Mouse (Mus musculus): Measurements from ENCODE around the gene Gm32742.
"Not testable (repeated sequence)": the region's sequence is repeated elsewhere in the genome, so short reads cannot be mapped to it uniquely, and the experiment has no call there.

The Gm32742 gene

DNA sequence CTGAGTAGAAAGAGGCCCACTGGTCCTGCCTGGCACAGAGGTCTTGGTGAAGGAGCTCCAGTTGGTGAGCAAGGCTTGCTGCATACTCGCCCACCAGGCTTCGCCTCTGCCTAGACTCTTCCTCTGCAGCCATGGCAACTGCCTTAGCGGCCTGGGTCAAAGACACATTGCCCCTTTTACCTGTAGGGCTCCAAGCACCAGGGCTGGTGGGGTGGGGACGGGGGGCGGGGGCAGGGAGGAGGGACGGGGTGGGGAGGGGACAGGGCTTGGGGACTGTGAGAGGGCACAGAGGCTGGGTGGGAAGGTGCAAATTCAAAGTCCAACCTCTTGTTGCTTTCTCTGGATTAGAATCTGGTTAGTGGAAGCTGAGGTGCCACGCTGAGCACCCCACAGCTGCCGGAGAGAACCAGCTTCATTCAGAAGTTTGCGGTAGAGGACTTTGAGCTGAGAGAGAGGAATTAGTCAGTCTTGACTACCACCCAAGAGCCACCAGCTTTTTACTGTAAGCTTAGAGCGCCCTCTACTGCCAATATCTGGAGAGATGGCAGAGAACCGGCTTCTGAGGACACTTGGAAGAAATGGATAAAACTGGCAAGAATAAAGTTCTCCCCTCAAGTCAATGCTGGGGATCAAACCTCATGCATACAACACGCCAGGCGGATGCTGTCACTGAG is 13.1 kb downstream of the Gm32742 start:
- DNase-seq (ENCODE audit: low spot score): no peak

GRCm38 (mm10) chr9:51147294-51147693 is 18.0 kb downstream of the Gm32742 start:
- no peak for DNase-seq (ENCODE audit: low spot score)

- no peak for DNase-seq (ENCODE audit: low spot score)
These were observed 18.8 kb downstream of the Gm32742 start for GRCm38 (mm10) chr9:51146496-51146895.

GRCm38 (mm10) chr9:51144218-51144617 is 21.1 kb downstream of the Gm32742 start:
- DNase-seq (ENCODE audit: low spot score): no peak

- DNase-seq (ENCODE audit: low spot score): no peak
These were observed 21.9 kb downstream of the Gm32742 start for GRCm38 (mm10) chr9:51143437-51143836.

DNA sequence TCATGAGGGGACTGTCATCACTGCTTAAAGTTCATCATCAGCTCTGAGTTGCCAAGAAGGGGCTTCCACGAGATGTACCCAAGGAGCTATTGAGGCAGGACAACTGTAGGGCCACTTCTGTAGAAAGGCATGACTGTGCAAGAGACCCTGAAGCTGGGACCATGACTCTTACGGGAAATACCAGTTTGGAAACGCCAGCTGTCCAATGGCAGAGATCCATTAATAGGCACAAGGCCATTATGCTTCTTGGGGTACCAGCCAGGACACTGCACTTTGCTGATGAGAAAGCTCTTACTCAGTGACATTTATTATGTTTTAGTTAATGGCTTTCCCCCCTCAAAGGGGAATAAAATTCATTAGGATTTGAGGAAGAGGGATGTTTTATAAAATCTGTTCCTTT is 24.6 kb downstream of the Gm32742 start:
- no peak for DNase-seq (ENCODE audit: low spot score)

GRCm38 (mm10) chr9:51139401-51139800 is 25.9 kb downstream of the Gm32742 start:
- DNase-seq (ENCODE audit: low spot score): not testable (repeated sequence)

DNA sequence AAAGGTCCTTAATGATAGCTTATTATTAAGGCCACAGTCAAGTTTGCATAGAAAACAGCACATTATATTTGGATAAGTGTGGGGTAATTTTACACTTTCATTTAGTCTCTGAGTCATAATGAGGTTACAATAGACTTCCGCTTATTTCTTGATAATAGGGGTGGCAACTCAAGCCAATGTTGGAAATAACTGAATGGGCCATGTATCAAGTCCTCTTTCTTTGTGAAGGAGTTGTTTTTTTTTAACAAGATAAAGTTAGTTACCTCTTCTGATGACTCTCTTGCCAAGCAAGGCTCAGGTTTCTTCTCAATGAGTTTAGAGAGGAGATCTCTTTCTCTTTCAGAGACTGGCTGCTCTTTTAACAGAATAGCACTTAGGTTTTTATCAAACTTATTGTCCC is 27.0 kb downstream of the Gm32742 start:
- no peak for DNase-seq (ENCODE audit: low spot score)

- no peak for DNase-seq (ENCODE audit: low spot score)
These were observed 27.5 kb downstream of the Gm32742 start for GRCm38 (mm10) chr9:51137836-51138235.

DNA sequence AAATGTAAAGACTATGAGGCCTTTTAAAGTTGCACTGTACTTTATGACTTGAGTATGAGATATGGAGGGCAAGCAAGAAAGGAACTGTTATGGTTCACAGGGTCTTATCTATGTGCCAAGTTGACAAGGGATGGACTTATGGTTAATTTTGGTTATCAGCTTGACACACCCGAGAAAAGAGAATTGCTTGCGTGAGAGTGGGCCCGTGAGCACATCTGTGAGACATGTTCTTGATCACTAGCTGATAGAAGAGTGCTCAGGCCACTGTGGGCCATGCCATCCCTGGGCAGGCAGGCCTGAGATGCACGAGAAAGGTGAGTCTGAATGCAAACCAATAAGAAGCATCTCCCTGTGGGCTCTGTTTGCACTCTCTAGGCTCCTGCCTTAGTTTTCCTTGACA is 27.9 kb downstream of the Gm32742 start:
- no peak for DNase-seq (ENCODE audit: low spot score)

DNA sequence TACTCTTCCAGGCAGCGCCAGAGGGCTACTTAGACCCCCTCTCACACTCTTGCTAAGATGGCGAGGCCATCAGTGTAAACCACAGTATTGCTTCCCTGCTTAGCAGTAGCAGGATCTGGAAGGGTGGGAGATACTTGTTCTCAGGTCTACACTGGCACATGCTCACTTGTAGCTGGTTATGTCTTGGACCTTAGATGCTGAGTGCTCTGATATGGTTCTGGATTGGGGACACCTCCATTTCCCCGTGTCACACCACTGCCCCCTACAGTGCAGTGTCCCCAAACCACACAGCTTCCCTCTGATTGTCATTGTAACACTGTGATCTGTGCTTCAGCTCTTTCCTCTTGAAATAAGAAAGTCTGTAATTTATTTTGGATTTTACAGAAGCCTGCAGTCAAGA is 28.3 kb downstream of the Gm32742 start:
- DNase-seq (ENCODE audit: low spot score): no peak

DNA sequence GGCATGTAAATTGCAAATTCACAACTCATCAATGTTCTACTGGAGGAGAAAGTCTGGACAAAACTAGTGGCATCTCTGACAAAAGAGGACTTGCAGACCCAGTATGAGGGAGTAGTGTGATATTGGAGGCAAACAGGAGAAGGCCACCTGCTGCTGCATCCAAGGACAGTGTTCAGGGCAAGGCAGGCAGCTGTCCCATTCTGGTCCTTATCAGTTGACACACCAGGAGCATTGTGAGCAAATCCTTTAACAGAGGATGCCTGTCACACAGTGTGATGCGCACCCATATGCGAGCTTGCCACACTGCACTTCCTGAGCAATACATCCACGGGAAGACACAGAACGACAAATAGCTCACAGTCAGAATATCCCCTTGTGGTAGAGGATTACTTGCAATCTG is 50.5 kb downstream of the Gm32742 start:
- no peak for DNase-seq (ENCODE audit: low spot score)

DNA sequence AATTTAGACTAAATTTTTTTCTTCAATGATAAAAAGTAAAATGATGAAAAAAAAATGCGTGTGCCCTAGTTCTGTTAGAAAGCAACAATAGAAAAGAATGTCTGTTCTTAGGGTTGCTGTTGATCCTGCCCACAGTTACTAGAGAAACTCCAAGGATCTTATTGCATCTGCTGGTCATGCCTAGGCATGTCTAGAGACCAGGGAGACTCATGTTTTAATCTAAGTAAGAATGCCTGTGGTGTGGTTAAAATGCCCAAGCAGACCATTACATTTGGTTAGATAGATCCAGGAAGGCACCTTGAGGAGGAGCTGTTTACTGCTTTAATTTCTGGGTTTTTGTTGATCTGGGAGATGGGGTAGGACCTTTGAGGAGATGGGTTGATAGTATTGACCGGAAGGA is 59.6 kb downstream of the Gm32742 start:
- no peak for DNase-seq (ENCODE audit: low spot score)

GRCm38 (mm10) chr9:51103808-51104514 is 61.4 kb downstream of the Gm32742 start:
- no peak for DNase-seq (ENCODE audit: low spot score)

DNA sequence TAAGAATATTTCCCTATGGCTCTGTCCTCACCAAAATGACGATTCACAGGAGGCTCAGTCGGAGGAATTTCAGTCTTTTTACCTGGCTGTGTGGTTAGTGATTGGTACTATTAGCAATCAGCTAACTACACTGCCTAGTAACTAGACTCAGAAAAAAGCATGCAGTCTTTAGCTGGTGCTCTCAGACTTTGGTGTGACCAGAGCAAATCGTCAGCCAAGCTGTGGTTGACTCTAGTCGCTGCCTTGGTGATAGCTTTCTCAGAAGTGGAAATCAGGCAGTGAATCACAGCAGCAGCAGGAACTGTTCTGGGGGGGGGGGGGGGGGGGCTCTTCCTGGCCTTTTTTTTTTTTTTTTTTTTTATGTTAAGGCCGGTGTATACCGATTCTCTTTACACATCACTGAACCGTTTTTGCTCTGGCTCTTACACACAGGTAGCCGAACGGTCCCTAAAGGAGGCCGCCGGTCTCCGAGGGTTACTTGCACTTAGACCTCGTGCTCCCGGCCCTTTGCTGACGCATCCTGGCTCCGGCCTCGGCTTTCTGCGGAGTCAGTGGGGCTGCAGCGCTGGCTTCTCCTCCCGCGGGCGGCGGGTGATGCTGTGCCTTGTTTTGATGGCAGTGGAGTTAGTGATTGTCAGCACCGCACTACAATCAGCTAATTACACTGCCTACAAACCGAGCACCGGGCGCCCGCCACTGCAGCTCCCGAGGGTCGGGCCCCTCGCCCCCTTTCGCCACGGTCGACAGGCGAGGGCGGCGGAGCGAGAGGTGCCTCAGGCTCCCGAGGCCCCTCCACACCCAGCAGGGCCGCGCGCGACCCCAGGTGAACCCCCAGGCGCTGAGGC is 62.1 kb downstream of the Gm32742 start:
- no peak for DNase-seq (ENCODE audit: low spot score)

DNA sequence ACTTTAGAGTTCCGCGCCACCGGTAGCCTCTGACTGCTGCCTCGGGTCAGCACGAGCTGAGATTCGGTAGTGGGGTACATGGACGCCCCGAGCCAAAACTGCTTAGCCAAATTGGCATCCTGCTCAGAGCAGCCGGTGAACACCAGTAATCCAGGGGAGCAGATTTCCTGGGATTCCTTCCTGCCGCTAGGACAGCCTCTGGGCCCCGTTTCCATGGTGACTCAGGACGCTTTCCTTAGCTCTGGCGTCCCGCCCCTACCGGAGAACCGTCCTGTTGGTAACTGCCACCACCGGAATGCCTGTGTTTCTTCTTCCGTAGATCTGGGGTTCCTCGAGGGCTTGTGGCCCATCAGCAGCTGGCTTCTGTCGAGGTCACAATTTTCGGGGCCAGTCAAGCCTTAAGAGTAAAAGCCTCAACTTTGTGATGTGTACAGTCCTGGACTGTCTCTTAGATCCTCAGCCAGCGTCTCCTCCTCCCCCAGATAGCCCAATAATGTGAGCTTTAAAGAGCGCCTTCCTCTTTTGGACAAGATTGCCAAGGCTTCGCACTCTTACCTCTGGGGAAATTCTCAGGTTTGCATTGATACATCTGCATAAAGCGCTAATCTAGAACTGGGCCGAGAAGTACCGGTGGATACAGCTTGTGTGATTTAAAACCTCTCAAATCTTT is 63.4 kb downstream of the Gm32742 start, which contains the start of gene 4833427G06Rik:
Gene 4833427G06Rik, minus strand, starts transcription at position 323 of the 670 bp plus-strand sequence.
- DNase-seq (ENCODE audit: low spot score): no peak

DNA sequence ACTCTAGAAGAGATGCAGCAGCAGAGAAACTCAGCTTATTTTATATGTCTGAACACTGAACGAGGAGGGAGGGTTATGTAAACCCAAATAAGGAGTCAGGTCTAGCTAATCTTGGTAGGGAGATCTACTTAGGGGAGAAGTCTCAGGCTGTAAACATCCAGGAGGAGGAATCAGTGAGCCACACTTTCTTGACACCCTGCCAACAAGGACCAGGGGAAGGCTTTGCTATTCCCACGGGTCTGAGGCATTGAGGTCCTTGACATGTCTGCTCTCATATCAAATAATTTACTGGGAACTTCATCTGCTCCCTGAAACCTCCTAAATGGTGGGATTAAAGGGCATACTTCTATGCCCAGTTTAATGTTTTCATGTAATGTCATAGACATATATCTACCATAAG is 69.0 kb downstream of the Gm32742 start:
- DNase-seq (ENCODE audit: low spot score): no peak

- DNase-seq (ENCODE audit: low spot score): no peak
These were observed 71.6 kb downstream of the Gm32742 start for GRCm38 (mm10) chr9:51093697-51094096.

DNA sequence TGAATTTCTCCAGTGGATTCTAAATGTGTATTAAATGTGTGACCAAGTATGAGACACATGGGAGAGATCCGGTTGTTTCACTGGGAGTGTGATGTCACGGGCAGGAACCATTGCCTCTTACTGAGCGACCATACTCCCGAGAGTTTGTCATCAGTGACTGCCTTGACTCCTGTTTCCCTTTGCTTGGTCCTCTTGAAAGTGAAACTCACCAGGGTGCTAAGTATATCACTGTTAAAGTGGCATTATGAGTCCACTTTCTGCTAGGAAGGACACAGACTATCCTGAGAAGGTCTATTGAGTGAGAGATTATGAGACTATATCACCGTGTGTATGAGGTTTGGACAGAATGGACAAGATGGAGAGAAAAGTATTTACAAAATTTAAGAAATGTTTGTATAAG is 83.7 kb downstream of the Gm32742 start:
- DNase-seq (ENCODE audit: low spot score): no peak

All from spleen, adult 12 weeks (tissue).